Mouse (Mus musculus): Measurements from ENCODE around the gene Tmem43. TPM values are rescaled to one million over a fixed set of nuclear protein-coding genes. Genes with fewer than 3 reads are reported as not detected.
"Not testable (repeated sequence)": the region's sequence is repeated elsewhere in the genome, so short reads cannot be mapped to it uniquely, and the experiment has no call there.

The Tmem43 gene
- polyA plus RNA-seq, 1 experiment from 2014 or later, result 64.4 TPM

DNA sequence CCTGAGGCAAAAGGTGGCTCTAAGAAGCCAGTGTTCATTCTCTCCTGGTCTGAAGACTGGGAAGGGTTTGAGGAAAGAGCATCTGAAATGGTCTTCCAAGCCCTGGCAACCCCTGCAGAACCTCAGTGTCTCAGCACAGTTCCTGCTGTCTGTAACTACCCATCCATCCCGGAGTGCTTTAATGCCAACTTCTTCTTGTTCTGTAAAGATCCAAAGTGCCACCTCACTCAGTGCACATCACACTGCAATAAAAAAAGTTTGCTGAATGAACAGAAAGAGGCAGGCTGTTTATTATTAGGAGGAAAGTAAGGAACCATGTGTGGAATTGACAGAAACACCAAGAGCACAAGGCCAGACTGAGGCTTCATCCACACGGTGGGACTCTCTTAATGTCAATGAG, 2.8 kb upstream of the Tmem43 start:
- peaks cover 26% of the 10 kb centered on the region for H3K4me1 ChIP-seq
- no peak overlapping the region for H3K4me2 ChIP-seq (replicated peaks)
- H3K27ac ChIP-seq, result no peak overlapping the region
- H3K4me3 ChIP-seq, result no peak overlapping the region
- ATAC-seq (ENCODE audit: low FRiP score, low read depth), result no peak
- WGBS, result 89% methylated on average over 2 of the region's 2 CpGs
- no peak overlapping the region for H3K9ac ChIP-seq
- no peaks in the 10 kb centered on the region for H3K9me3 ChIP-seq
- no peaks in the 10 kb centered on the region for H3K27me3 ChIP-seq
- peaks cover 41% of the 10 kb centered on the region for H3K36me3 ChIP-seq

DNA sequence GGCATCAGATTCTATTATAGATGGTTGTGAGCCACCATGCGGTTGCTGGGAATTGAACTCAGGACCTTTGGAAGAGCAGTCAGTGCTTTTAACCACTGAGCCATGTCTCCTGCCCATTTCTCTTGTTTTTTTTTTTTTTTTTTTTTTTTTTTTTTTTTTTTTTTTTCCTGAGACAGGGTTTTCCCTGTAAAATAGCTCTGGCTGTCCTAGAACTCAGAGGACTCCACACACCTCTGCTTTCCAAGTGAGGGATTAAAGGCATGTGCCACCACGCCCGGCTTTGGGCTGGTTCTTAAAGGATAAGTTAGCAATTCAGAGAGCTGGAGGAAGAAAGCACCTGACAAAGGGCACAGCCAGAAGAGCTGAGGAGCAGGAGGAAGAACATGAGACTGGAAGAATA, 2.1 kb upstream of the Tmem43 start:
- not testable (repeated sequence) for ATAC-seq (ENCODE audit: low FRiP score, low read depth); H3K9ac ChIP-seq; H3K27ac ChIP-seq; H3K9me3 ChIP-seq; H3K27me3 ChIP-seq
- peaks cover 26% of the 10 kb centered on the region for H3K4me1 ChIP-seq
- H3K4me3 ChIP-seq, result 0 out of 2 replicates have a peak overlapping the region, but pooled peaks have one; percentile 80
- H3K36me3 ChIP-seq, result peaks cover 34% of the 10 kb centered on the region
- 97% methylated on average over 3 of the region's 3 CpGs for WGBS
- 0 out of 2 replicates have a peak overlapping the region, but pooled peaks have one; percentile 83 for H3K4me2 ChIP-seq (replicated peaks)

DNA sequence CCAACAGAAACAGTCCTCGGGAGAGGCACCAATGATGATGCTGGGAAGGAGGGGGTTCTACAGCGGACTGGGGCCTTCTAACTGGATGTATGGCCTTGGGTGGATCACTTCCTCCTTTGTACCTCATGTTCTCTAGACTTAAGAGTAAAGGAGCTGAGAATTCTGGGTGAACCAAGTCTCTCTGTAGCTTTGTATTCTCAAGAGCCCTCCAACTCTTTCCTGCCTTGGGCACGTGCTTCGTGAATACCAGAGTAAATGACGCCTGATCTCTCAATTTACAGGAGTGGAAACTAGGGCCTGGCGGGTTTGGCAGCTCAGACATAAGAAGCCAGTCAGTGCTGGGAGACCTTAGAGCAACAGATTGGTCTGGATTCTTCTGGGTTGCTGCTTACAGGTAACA, 1.2 kb upstream of the Tmem43 start:
- ATAC-seq (ENCODE audit: low FRiP score, low read depth), result no peak
- peak overlapping the region; percentile 80 for H3K4me3 ChIP-seq
- H3K4me2 ChIP-seq (replicated peaks), result peak overlapping the region; percentile 83
- 19% methylated on average over 6 of the region's 6 CpGs for WGBS
- no peaks in the 10 kb centered on the region for H3K9me3 ChIP-seq
- peak overlapping the region; percentile 83; the same call in 1 of the 2 replicates for H3K27ac ChIP-seq
- peaks cover 30% of the 10 kb centered on the region for H3K36me3 ChIP-seq
- H3K27me3 ChIP-seq, result no peaks in the 10 kb centered on the region
- peak overlapping the region; percentile 83 for H3K9ac ChIP-seq
- H3K4me1 ChIP-seq, result peaks cover 26% of the 10 kb centered on the region

DNA sequence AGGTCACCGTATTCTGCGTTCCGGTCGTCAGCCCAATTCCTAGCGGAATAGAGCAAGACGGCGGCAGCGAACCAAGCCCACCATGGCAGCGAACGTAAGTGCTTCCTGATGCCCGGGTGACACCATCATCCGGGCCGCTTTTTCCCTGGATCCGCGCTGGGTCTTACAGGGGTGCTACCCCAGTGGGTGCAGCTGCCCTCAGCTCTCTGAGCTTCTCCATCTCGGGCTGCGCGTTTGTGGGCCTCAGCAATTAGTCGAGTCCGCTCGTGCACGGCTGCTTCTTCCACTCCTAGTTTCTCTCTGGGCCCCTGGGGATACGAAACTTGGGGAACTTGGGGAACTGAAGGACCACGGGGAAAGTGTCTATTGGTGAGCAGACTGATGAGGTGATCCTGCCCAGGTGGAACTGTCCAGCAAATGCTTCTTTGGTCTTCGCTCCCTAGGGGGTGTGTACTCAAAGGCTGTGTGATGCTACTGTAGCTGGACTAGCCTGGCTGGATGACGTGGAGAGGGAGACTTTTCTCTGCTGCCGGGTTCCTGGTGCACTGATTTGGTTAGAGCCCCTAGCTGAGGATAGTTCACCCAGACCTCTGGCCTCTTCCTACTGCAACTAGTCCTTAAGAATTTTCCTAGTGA, 420 bp downstream of the Tmem43 start:
- Histone ChIP-seq H3K4me2 (replicated peaks) (peak overlapping the region; percentile 85), H3K27ac (peak overlapping the region; percentile 74), H3K9me3 (no peaks in the 10 kb centered on the region), H3K9ac (peak overlapping the region; percentile 82), H3K4me1 (peaks cover 26% of the 10 kb centered on the region), H3K27me3 (no peaks in the 10 kb centered on the region), H3K4me3 (peak overlapping the region; percentile 80), H3K36me3 (peaks cover 31% of the 10 kb centered on the region)
- under 1% methylated on average over 27 of the region's 27 CpGs for WGBS
- ATAC-seq (ENCODE audit: low FRiP score, low read depth), result peak; percentile 60

DNA sequence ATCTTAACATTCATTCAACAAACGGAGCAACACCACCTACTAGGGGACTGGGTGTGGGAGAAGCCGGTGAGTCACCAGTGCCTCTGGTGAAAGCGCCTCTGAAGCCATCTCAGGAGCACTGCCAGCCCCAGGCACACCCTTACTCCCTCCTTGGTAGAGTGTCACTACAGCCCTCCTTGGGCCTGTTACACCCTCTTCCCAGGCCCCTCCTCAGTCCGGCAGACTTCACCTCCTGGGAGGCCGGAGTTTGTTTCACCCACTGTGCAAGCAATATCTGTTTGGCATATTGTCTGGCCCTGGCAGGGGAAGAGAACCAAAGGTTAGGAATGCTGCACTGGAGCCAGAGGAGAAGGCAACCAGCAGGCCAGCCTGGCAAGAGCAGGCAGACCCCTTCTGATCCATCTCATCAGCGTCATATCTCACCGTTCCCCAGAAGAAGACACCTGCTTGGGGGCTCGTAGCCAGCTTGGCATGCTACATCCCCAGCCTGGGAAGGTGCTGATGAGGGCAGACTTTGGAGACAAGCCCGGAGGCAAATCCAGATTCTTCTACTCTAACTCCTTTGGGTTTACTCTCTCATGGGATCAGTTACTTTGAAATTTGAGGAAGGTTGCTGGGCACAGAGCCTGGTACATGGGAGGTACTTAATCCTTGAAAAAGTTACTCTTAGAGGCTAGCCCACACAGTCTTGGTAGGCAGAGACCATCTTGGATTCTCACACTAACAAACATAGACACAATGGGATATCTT, 1.1 kb downstream of the Tmem43 start:
- 60% methylated on average over 9 of the region's 9 CpGs for WGBS
- Histone ChIP-seq H3K27ac (no peak overlapping the region), H3K36me3 (peaks cover 33% of the 10 kb centered on the region), H3K27me3 (no peaks in the 10 kb centered on the region), H3K9me3 (no peaks in the 10 kb centered on the region), H3K4me3 (peak overlapping the region; percentile 80), H3K4me2 (replicated peaks) (peak overlapping the region; percentile 85), H3K4me1 (peaks cover 26% of the 10 kb centered on the region), H3K9ac (peak overlapping the region; percentile 82)
- ATAC-seq (ENCODE audit: low FRiP score, low read depth), result no peak

DNA sequence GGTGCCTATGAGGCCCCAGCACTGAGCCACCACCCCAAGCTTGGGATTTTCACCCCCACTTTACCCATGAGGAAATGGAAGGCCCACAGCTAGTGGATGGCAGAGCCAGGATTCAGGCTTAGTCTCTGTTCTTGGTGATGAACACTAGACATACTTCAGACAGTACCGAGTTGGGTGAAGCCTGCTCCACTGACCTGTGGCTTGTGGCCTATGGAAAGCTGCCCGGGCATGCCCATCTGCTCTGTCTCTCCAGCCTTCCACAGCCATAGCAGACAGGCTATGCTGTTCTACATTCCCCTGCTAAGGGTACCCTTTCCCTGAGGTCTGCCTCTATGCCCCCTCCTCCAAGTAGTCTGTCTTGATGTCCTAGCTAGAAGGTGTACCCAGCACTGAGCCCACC, 3.0 kb downstream of the Tmem43 start:
- no peak overlapping the region for H3K27ac ChIP-seq
- no peak overlapping the region for H3K4me3 ChIP-seq
- no peaks in the 10 kb centered on the region for H3K9me3 ChIP-seq
- peaks cover 48% of the 10 kb centered on the region for H3K36me3 ChIP-seq
- no peaks in the 10 kb centered on the region for H3K27me3 ChIP-seq
- no peak overlapping the region for H3K9ac ChIP-seq
- H3K4me1 ChIP-seq, result peaks cover 24% of the 10 kb centered on the region
- H3K4me2 ChIP-seq (replicated peaks), result no peak overlapping the region
- 96% methylated on average over 2 of the region's 2 CpGs for WGBS
- ATAC-seq (ENCODE audit: low FRiP score, low read depth), result no peak

DNA sequence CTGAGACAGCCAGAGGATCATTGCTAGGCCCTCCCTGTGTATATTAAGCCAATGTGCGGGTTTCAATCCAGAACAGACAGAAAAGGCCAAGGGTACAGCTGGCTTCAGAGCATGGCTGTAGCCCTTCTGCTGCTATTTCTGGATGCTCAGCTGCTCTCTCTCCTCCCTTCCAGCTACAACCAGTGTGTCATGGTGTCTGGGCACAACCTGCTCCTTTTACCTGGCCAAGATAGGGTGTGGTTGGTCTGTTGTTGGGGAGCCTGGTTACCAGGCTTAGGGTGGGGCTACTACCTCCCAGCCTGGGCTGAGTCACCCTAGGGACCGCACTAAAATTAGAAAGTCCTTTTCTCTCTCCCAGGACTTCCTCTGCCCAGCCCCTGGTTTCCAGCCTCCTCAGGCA, 9.9 kb downstream of the Tmem43 start:
- no peak for ATAC-seq (ENCODE audit: low FRiP score, low read depth)
- H3K4me2 ChIP-seq (replicated peaks), result no peak overlapping the region
- H3K9ac ChIP-seq, result no peak overlapping the region
- no peaks in the 10 kb centered on the region for H3K27me3 ChIP-seq
- H3K9me3 ChIP-seq, result no peaks in the 10 kb centered on the region
- H3K4me3 ChIP-seq, result no peak overlapping the region
- WGBS, result 92% methylated on average over 2 of the region's 2 CpGs
- H3K27ac ChIP-seq, result no peak overlapping the region
- H3K36me3 ChIP-seq, result peaks cover 98% of the 10 kb centered on the region
- no peaks in the 10 kb centered on the region for H3K4me1 ChIP-seq

DNA sequence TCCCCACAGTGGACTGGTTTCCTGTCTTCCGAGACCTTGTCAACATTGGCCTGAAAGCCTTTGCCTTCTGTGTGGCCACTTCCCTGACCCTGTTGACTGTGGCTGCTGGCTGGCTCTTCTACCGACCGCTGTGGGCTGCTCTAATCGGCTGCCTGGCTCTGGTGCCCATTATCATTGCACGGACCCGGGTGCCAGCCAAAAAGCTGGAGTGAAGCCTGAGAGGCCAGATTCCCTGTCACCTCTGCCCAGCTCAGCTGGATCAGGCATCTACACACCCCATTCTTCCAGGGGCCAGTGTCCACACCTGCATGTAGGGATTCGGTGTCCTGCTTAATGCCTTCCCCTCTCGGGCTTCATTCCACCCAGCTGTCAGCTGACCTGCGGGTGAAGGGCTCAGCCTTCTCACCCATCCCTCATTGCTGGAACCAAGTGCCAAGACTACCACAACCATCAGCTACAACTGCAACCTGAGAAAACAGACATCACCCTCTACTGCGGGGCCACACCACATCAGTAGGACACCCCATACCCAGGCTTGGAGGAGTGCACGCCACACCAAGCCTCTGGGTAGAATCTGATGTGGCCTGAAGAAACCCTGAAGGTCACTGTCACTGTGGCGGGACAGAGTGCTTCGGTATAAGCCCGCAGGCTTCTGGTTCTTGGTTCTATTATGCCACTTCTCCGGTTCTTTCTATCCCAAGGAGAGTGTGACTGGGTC, 13.4 kb downstream of the Tmem43 start:
- Histone ChIP-seq H3K4me2 (replicated peaks) (no peak overlapping the region), H3K4me3 (no peak overlapping the region), H3K9me3 (no peaks in the 10 kb centered on the region), H3K27ac (no peak overlapping the region), H3K4me1 (no peaks in the 10 kb centered on the region), H3K9ac (no peak overlapping the region), H3K27me3 (no peaks in the 10 kb centered on the region), H3K36me3 (peaks cover 94% of the 10 kb centered on the region)
- WGBS, result 91% methylated on average over 15 of the region's 15 CpGs
- no peak for ATAC-seq (ENCODE audit: low FRiP score, low read depth)

DNA sequence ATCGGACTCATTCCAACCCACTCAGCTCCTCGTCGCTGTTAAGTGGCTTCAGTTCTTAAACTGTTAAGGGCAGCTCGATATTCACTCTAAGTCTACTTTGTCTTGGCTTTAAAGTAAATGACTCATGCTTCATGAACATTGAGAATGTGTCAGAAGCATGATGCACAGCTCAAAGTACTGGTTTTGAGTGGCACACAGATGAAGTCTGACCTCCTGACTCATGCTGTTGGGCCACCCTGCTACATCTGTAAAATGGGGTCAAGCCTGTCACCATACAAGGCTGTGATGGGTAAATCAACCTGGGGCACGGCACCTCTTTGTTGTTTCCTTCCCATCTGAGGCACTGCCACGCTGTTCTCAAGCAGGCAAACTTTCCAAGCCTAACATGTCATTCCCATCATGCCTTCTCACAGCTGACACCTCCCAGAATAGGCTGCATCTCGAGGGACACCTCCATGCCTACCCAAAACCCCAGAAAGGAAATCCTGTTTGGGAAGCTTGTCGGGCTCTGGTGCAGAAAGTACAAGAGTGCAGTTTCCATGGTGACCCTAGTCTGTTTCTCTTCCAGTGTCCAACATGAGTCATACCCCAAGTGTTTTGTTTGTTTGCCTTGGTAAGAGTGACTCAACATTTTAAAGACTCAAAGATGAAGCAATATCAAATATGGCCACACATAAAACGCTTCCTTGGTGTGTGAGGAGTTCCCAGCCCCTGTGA, 15.2 kb downstream of the Tmem43 start:
- 85% methylated on average over 9 of the region's 9 CpGs for WGBS
- H3K27ac ChIP-seq, result no peak overlapping the region

DNA sequence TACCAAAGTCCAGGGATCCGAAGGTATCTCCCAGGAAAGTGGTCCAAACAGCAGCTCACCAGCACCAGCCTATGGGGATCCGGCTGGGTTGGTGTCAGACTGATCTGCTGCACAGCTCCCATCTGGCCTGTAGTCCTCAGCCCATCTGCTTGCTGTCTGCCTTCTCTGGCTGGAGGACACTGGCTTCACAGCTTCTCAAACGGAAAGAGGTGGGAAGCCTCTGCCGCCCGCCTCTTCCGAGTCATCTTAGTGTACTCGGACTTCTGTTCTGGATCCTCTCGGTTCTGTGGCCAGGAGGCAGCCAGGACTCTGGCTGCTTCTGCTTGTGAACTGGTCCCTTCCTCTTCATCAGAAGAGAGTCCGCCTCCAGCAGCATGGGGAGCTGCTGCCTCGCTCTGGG, 16.4 kb downstream of the Tmem43 start:
- Histone ChIP-seq H3K27me3 (no peaks in the 10 kb centered on the region), H3K36me3 (peaks cover 92% of the 10 kb centered on the region), H3K4me1 (no peaks in the 10 kb centered on the region), H3K9me3 (no peaks in the 10 kb centered on the region), H3K4me2 (replicated peaks) (no peak overlapping the region), H3K9ac (no peak overlapping the region), H3K27ac (no peak overlapping the region; the same call in 1 of the 2 replicates), H3K4me3 (no peak overlapping the region)
- no peak for ATAC-seq (ENCODE audit: low FRiP score, low read depth)
- WGBS, result 86% methylated on average over 10 of the region's 10 CpGs

More for the DNA sequence above, 15.2 kb downstream of the Tmem43 start:
- H3K27me3 ChIP-seq, result no peaks in the 10 kb centered on the region
- no peaks in the 10 kb centered on the region for H3K4me1 ChIP-seq
- no peak overlapping the region for H3K4me3 ChIP-seq
- peaks cover 94% of the 10 kb centered on the region for H3K36me3 ChIP-seq
- no peak overlapping the region for H3K4me2 ChIP-seq (replicated peaks)
- H3K9me3 ChIP-seq, result no peaks in the 10 kb centered on the region
- no peak overlapping the region for H3K9ac ChIP-seq
- no peak for ATAC-seq (ENCODE audit: low FRiP score, low read depth)

DNA sequence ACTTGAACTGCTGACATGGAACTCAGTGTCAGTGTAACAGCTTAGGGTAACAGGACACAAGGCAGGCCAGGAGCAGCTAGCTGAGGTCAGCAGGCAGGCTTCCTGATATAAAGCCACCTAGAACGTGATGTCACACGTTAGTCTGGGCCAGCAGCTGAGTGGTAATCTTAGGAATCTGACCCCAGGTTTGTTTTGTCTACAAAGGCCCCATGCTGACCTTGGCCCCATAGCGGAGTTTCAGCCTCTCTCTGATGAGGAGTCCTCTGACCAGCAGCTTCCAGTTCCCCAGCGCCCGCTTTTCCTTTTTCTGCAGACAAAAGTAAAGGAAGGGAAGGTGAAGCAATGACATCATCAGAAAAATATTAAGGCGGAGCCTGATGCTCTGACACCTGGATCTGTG, 17.5 kb downstream of the Tmem43 start:
- H3K9me3 ChIP-seq, result no peaks in the 10 kb centered on the region
- ATAC-seq (ENCODE audit: low FRiP score, low read depth), result no peak
- no peaks in the 10 kb centered on the region for H3K27me3 ChIP-seq
- no peak overlapping the region for H3K4me3 ChIP-seq
- H3K27ac ChIP-seq, result no peak overlapping the region
- no peaks in the 10 kb centered on the region for H3K4me1 ChIP-seq
- H3K36me3 ChIP-seq, result peaks cover 92% of the 10 kb centered on the region
- H3K4me2 ChIP-seq (replicated peaks), result no peak overlapping the region
- WGBS, result 76% methylated on average over 6 of the region's 6 CpGs
- H3K9ac ChIP-seq, result no peak overlapping the region

DNA sequence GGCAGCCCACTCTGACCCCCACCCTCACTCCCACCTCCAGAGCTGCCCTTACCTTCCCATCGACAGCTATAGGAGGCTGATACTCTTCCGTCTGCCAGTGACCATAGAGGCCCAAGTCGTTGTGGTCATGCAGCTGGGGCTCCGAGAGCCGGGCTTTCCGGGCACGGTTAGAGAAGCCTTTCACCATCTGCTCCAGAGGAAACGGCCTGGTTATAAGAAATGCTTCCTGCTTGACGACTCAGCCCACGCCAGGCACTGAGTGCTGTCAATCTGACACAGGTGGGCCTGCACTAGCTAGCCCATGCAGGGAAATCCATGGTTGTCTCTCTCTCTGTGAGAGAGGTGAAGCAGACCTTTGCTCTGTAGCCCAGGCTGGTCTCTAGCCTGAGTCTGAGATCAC, 19.6 kb downstream of the Tmem43 start:
- Histone ChIP-seq H3K9ac (no peak overlapping the region), H3K9me3 (no peaks in the 10 kb centered on the region), H3K4me2 (replicated peaks) (no peak overlapping the region), H3K27ac (no peak overlapping the region), H3K4me1 (no peaks in the 10 kb centered on the region), H3K36me3 (peaks cover 92% of the 10 kb centered on the region), H3K27me3 (no peaks in the 10 kb centered on the region), H3K4me3 (no peak overlapping the region)
- 89% methylated on average over 10 of the region's 10 CpGs for WGBS
- ATAC-seq (ENCODE audit: low FRiP score, low read depth), result no peak
